Mouse (Mus musculus): ENCODE results near the gene Fbxl3.

- TF ChIP-seq CTCF (IDR thresholded peaks at IDR 0.05) (no peak), EP300 (IDR thresholded peaks at IDR 0.05) (no peak)
These were observed 6.9 kb upstream of the Fbxl3 start for GRCm38 (mm10) chr14:103106301-103106700.

All from lung, postnatal 0 days (tissue).